Mouse (Mus musculus) layer of hippocampus, adult 9-11 months (tissue): ENCODE measurements around the gene Fgl2.

Source experiments
- DNase-seq: peaks from one replicate; pipeline ENCODE4 v3.0.0; 2022

Gene Fgl2

GRCm38 (mm10) chr5:21384252-21384960 is 12.0 kb downstream of the Fgl2 start:
- DNase-seq: no peak

- no peak for DNase-seq
Observed at GRCm38 (mm10) chr5:21384976-21385375, 12.5 kb downstream of the Fgl2 start.

GRCm38 (mm10) chr5:21386432-21386831 is 14.0 kb downstream of the Fgl2 start:
- no peak for DNase-seq

GRCm38 (mm10) chr5:21387340-21387739 is 14.9 kb downstream of the Fgl2 start:
- no peak for DNase-seq

GRCm38 (mm10) chr5:21388855-21389254 is 16.4 kb downstream of the Fgl2 start:
- DNase-seq: no peak

GRCm38 (mm10) chr5:21391616-21392384 is 19.4 kb downstream of the Fgl2 start:
- DNase-seq: no peak

- no peak for DNase-seq
Observed at GRCm38 (mm10) chr5:21394562-21394961, 22.1 kb downstream of the Fgl2 start.

GRCm38 (mm10) chr5:21395205-21395840 is 22.9 kb downstream of the Fgl2 start:
- DNase-seq: no peak

- DNase-seq: peak; percentile 45
Observed at GRCm38 (mm10) chr5:21411261-21411666, 38.8 kb downstream of the Fgl2 start.

- DNase-seq: no peak
Observed at GRCm38 (mm10) chr5:21412056-21412455, 39.6 kb downstream of the Fgl2 start.

- no peak for DNase-seq
Observed at GRCm38 (mm10) chr5:21413322-21413721, 40.9 kb downstream of the Fgl2 start.

- no peak for DNase-seq
Observed at GRCm38 (mm10) chr5:21414116-21414820, 41.8 kb downstream of the Fgl2 start.

- DNase-seq: no peak
Observed at GRCm38 (mm10) chr5:21418613-21419012, 46.2 kb downstream of the Fgl2 start.

GRCm38 (mm10) chr5:21420609-21421008 is 48.2 kb downstream of the Fgl2 start:
- DNase-seq: no peak

- peak; percentile 98 for DNase-seq
Observed at GRCm38 (mm10) chr5:21424614-21425602, 52.5 kb downstream of the Fgl2 start, which contains the start of the genes Ccdc146 and Fam185a. Gene Ccdc146, minus strand, starts transcription at chr5:21424677. Gene Fam185a, plus strand, starts transcription at chr5:21424958.

- no peak for DNase-seq
Observed at GRCm38 (mm10) chr5:21426666-21427065, 54.2 kb downstream of the Fgl2 start.
